Mouse (Mus musculus): ENCODE measurements around the gene Fam126a. TPM values are rescaled to one million over a fixed set of nuclear protein-coding genes. Genes with fewer than 3 reads are reported as not detected.

Gene Fam126a
- polyA plus RNA-seq, 1 experiment from 2014 or later = 34.3 TPM

DNA sequence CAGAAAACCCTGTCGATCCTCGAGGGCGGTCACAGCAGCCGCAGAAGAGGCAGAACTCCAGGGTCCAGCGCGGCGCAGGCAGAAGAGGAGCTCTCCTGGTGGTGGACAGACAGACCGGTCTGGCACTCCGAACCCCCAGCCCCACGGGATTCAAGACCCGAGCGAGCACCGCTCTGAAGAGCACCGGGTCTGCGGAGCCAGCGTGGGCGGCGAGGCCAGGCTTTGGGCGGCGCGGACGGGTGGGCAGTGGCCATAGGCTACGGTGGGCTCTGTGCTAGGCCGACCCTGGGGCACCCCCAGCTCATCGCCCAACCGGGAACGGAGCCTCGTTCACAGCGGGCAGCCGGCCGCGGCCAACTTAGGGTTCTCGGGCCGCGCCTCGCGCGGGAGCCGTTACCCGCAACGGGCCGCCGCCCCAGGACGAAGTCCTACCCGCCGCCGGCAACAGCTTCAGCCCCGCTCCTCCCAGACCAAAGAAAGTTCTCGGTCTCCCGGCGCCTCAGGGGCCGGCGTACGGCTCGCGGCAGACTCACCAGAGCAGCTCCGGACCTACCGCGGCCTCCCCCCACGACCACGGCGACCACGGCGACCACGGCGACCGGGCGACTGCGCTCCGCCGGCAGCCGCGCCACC lies 428 bp downstream of the Fam126a start:
- peak overlapping the region; percentile 91 for H3K4me2 ChIP-seq
- H3K27ac ChIP-seq (ENCODE audit: low read depth, low read length) = peak overlapping the region; percentile 72
- peak overlapping the region; percentile 90 for H3K9ac ChIP-seq (ENCODE audit: low read length)
- under 1% methylated on average over 71 of the region's 73 CpGs for WGBS
- peak overlapping the region; percentile 79 for H3K4me3 ChIP-seq (ENCODE audit: low read depth, low read length)
- ATAC-seq (ENCODE audit: low FRiP score) (peak; percentile 82), DNase-seq (ENCODE audit: low spot score, missing footprints) (peak; percentile 95)
- H3K36me3 ChIP-seq (ENCODE audit: control insufficient read depth, insufficient read depth, low read length) = no peaks in the 10 kb centered on the region
- peaks cover 6% of the 10 kb centered on the region for H3K4me1 ChIP-seq (ENCODE audit: control insufficient read depth, insufficient read depth, low read length)
- no peaks in the 10 kb centered on the region for H3K27me3 ChIP-seq (ENCODE audit: control insufficient read depth, insufficient read depth, low read length)
- no peaks in the 10 kb centered on the region for H3K9me3 ChIP-seq (ENCODE audit: control insufficient read depth, low read length)

DNA sequence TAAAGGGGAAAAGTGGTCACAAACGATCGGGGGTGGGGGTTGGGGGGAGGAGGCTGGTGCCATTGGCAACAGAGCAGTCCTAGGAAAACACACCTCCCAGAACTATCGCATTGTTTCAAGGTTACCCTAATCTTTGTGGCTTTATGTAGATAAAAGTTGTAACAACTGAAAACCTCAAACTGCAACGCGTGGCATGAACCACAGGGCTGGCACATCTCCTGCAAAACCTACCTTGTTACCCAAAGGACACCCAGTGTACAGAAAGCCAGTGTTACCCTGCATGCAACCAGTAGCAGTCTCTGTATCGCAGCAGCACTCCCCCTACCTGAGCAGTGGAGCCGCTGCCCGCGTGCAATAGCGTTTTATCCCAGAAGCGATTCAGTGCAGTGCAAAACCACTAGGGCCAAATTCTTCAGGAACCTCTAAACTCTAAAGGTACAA lies 1.1 kb downstream of the Fam126a start:
- H3K27ac ChIP-seq (ENCODE audit: low read depth, low read length) = no peak overlapping the region
- H3K9me3 ChIP-seq (ENCODE audit: control insufficient read depth, low read length) = no peaks in the 10 kb centered on the region
- H3K9ac ChIP-seq (ENCODE audit: low read length) = peak overlapping the region; percentile 90
- DNase-seq (ENCODE audit: low spot score, missing footprints) = peak; percentile 95
- H3K36me3 ChIP-seq (ENCODE audit: control insufficient read depth, insufficient read depth, low read length) = no peaks in the 10 kb centered on the region
- no peaks in the 10 kb centered on the region for H3K27me3 ChIP-seq (ENCODE audit: control insufficient read depth, insufficient read depth, low read length)
- WGBS = 6% methylated on average over 11 of the region's 11 CpGs
- peak overlapping the region; percentile 91 for H3K4me2 ChIP-seq
- no peak for ATAC-seq (ENCODE audit: low FRiP score)
- peaks cover 6% of the 10 kb centered on the region for H3K4me1 ChIP-seq (ENCODE audit: control insufficient read depth, insufficient read depth, low read length)
- H3K4me3 ChIP-seq (ENCODE audit: low read depth, low read length) = peak overlapping the region; percentile 79

DNA sequence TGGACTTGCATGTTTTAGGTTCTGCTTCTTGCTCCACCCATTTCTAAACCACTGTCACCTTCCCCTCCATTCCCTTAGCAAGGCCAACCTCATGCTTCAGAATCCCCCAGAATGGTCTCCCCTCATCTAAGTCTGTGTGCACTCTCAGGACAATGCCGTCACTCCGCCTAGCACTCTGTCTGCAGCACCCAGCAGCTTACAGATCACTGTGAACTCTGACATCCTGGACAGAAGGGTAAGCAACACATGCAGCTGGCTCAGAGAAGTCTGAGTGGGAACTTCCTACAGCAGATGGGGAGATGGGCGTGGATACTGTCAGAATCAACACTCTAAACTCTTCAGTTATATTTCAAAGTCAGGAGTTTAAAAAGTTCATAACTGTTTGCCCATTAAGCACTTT lies 5.5 kb downstream of the Fam126a start:
- no peaks in the 10 kb centered on the region for H3K36me3 ChIP-seq (ENCODE audit: control insufficient read depth, insufficient read depth, low read length)
- 87% methylated on average over 3 of the region's 3 CpGs for WGBS

DNA sequence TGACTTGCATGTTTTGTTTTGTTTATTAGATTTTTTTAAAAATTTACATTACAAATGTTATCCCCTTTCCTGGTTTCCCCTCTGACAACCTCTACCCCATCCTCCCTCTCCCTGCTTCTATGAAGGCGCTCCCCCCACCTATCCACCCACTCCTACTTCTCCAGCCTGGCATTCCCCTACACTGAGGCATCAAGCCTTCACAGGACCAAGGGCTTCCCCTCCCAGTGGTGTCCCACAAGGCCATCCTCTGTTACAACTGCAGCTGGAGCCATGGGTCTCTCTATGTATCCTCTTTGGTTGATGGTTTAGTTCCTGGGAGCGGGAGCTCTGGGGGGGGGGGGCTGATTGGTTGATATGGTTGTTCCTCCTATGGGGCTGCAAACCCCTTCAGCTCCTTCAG lies 7.3 kb downstream of the Fam126a start:
- Histone ChIP-seq H3K4me2 (no peak overlapping the region), H3K4me1 (ENCODE audit: control insufficient read depth, insufficient read depth, low read length) (peaks cover 10% of the 10 kb centered on the region), H3K4me3 (ENCODE audit: low read depth, low read length) (no peak overlapping the region), H3K9ac (ENCODE audit: low read length) (no peak overlapping the region), H3K9me3 (ENCODE audit: control insufficient read depth, low read length) (no peaks in the 10 kb centered on the region), H3K27ac (ENCODE audit: low read depth, low read length) (no peak overlapping the region), H3K36me3 (ENCODE audit: control insufficient read depth, insufficient read depth, low read length) (no peaks in the 10 kb centered on the region), H3K27me3 (ENCODE audit: control insufficient read depth, insufficient read depth, low read length) (no peaks in the 10 kb centered on the region)
- DNase-seq (ENCODE audit: low spot score, missing footprints) = no peak
- WGBS = 90% methylated on average over 2 of the region's 2 CpGs
- no peak for ATAC-seq (ENCODE audit: low FRiP score)

More for the DNA sequence above, 5.5 kb downstream of the Fam126a start:
- no peak overlapping the region for H3K27ac ChIP-seq (ENCODE audit: low read depth, low read length)
- no peak overlapping the region for H3K4me3 ChIP-seq (ENCODE audit: low read depth, low read length)
- no peaks in the 10 kb centered on the region for H3K27me3 ChIP-seq (ENCODE audit: control insufficient read depth, insufficient read depth, low read length)
- DNase-seq (ENCODE audit: low spot score, missing footprints) = no peak
- no peak for ATAC-seq (ENCODE audit: low FRiP score)
- no peaks in the 10 kb centered on the region for H3K9me3 ChIP-seq (ENCODE audit: control insufficient read depth, low read length)
- H3K4me2 ChIP-seq = no peak overlapping the region
- H3K9ac ChIP-seq (ENCODE audit: low read length) = no peak overlapping the region
- H3K4me1 ChIP-seq (ENCODE audit: control insufficient read depth, insufficient read depth, low read length) = peaks cover 7% of the 10 kb centered on the region

DNA sequence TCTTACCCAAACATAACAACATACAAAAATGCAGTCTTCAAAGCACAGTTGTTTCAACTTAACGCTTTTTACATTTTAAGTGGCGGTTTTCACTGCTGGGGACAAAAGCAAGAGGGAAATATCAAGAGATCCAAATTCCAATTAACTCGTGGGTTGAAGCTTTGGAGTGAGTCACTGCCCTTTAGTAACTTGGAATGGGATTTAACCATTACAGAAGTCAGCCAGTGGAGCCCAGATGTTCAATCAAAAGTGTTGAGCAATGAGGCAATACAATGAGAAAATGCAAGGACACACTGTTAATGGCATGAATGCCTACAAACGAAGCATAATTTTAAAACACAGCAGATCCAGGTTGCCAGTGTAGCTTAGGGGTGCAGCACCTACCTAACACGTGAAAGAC lies 8.8 kb downstream of the Fam126a start:
- 74% methylated on average over 5 of the region's 5 CpGs for WGBS
- DNase-seq (ENCODE audit: low spot score, missing footprints) = peak; percentile 62
- no peak for ATAC-seq (ENCODE audit: low FRiP score)
- H3K4me3 ChIP-seq (ENCODE audit: low read depth, low read length) = no peak overlapping the region
- no peaks in the 10 kb centered on the region for H3K36me3 ChIP-seq (ENCODE audit: control insufficient read depth, insufficient read depth, low read length)
- H3K4me2 ChIP-seq = no peak overlapping the region
- no peaks in the 10 kb centered on the region for H3K27me3 ChIP-seq (ENCODE audit: control insufficient read depth, insufficient read depth, low read length)
- H3K4me1 ChIP-seq (ENCODE audit: control insufficient read depth, insufficient read depth, low read length) = peaks cover 10% of the 10 kb centered on the region
- no peaks in the 10 kb centered on the region for H3K9me3 ChIP-seq (ENCODE audit: control insufficient read depth, low read length)
- H3K27ac ChIP-seq (ENCODE audit: low read depth, low read length) = no peak overlapping the region
- no peak overlapping the region for H3K9ac ChIP-seq (ENCODE audit: low read length)

DNA sequence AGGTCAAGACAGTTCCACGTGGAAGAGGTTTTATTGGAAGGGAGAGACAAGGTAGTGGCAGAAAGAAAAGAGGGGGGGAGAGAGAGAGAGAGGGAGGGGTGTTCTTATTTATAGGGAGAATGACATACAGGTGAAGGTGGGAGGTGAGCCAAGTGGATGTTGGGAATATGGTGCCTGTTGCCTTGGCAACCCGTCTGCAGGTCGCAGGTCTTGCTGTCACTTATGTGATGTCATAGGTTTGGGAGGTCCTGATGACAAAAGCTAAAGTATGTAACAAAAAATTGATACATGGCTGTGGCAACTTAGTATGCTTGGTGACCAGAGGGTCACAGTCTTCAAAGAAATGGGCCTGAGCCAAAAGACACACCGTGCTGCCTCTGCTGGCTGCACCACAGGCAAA lies 10.1 kb downstream of the Fam126a start:
- H3K4me1 ChIP-seq (ENCODE audit: control insufficient read depth, insufficient read depth, low read length) = peaks cover 10% of the 10 kb centered on the region
- H3K36me3 ChIP-seq (ENCODE audit: control insufficient read depth, insufficient read depth, low read length) = no peaks in the 10 kb centered on the region
- 73% methylated on average over 4 of the region's 4 CpGs for WGBS
- H3K4me2 ChIP-seq = no peak overlapping the region
- no peaks in the 10 kb centered on the region for H3K27me3 ChIP-seq (ENCODE audit: control insufficient read depth, insufficient read depth, low read length)
- H3K9me3 ChIP-seq (ENCODE audit: control insufficient read depth, low read length) = no peaks in the 10 kb centered on the region
- peak; percentile 49 for DNase-seq (ENCODE audit: low spot score, missing footprints)
- H3K9ac ChIP-seq (ENCODE audit: low read length) = no peak overlapping the region
- no peak overlapping the region for H3K4me3 ChIP-seq (ENCODE audit: low read depth, low read length)
- no peak overlapping the region for H3K27ac ChIP-seq (ENCODE audit: low read depth, low read length)
- 0 out of 2 replicates have a peak, but pooled peaks have one; percentile 30 for ATAC-seq (ENCODE audit: low FRiP score)

DNA sequence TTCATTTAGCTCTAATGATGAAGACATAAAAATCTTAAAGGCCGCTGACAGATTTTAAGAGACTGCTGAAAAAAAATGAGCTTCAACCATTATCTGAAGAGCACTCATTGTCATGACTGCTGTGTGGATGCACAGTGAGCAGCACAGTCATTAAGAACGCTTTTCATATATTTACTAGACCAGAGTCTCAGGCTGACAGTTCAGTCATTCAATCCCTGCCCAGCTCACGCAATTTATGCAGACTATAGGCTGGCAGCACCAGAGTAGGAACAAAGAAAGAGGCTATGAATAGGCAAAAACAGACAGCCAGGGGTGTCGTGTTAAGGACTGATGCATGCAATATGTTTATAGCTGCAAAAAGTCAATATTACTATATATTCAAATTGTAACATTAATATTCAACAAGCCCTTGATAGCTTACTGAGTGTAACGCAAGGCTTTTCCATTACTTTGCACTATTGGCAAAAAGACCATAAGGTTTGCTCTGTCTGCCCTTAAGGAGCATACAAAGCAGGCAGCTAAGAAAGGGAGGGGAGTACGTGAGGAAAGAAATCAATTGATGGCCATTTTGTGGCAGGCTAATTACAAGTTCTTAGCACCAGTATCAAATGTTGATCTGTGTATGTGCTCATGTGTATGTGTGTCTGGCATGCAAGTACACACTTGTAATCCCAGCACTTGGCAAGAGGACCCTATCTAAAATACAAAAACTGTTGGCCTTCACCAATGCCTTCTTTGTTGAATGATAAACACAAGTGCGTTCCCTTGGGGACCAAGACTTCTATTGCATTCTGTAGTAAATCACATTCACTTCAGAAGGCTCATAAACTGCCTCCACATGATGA lies 10.9 kb downstream of the Fam126a start:
- no peaks in the 10 kb centered on the region for H3K27me3 ChIP-seq (ENCODE audit: control insufficient read depth, insufficient read depth, low read length)
- peak overlapping the region; percentile 33 for H3K27ac ChIP-seq (ENCODE audit: low read depth, low read length)
- no peaks in the 10 kb centered on the region for H3K36me3 ChIP-seq (ENCODE audit: control insufficient read depth, insufficient read depth, low read length)
- no peak overlapping the region for H3K9ac ChIP-seq (ENCODE audit: low read length)
- no peak overlapping the region for H3K4me3 ChIP-seq (ENCODE audit: low read depth, low read length)
- H3K4me1 ChIP-seq (ENCODE audit: control insufficient read depth, insufficient read depth, low read length) = peaks cover 10% of the 10 kb centered on the region
- H3K4me2 ChIP-seq = peak overlapping the region; percentile 6; the same call in 1 of the 2 replicates
- WGBS = 64% methylated on average over 7 of the region's 7 CpGs
- ATAC-seq (ENCODE audit: low FRiP score) (peak; percentile 73), DNase-seq (ENCODE audit: low spot score, missing footprints) (peak; percentile 84)
- H3K9me3 ChIP-seq (ENCODE audit: control insufficient read depth, low read length) = no peaks in the 10 kb centered on the region

DNA sequence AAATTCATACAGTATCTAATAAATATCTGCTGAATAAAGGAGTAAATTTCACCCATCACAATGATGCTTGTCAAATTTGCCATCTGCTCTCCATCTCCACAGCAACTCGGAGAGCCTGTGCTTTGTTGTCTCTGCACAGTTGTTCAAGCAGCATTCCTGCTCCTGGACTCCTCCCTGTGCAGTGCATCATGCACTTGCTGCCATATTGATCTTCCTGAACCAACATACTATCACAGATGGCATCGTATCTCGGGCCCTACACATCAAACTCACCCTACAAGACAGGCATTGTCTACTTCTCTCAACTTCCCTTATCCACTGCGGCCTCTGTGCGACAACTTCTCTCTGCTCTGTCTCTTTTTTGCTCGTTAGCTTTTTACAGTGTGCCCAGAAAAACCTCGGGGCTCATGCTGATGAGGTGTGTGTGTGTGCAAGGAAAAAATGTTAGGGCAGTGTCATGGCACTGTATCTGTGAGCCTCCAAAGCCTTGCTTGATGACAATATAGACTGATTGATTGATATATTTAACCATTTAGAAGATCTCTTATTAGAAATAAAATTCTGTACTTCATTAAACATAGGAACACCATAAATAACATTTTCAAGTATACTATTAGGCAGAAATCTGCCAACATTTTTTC lies 11.7 kb downstream of the Fam126a start:
- ATAC-seq (ENCODE audit: low FRiP score) = 0 out of 2 replicates have a peak, but pooled peaks have one; percentile 42

DNA sequence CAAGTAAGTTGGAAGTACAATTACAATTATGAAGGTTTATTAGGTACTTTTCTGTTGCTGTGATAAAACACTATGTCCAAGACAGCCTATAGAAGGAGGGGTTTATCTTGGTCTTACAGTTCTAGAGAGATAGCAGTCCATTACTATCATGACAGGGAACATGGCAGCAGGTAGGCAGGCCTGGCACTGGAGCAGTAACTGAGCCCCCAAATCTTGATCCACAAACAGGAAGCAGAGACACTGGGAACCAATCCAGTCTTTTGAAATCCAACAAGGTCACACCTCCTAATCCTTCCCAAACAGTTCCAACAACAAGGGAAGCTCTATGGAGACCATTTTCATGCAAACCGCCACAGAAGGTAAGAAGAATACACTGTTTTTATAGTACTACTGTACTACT lies 13.6 kb downstream of the Fam126a start:
- peaks cover 10% of the 10 kb centered on the region for H3K4me1 ChIP-seq (ENCODE audit: control insufficient read depth, insufficient read depth, low read length)
- no peaks in the 10 kb centered on the region for H3K27me3 ChIP-seq (ENCODE audit: control insufficient read depth, insufficient read depth, low read length)
- peak; percentile 78 for DNase-seq (ENCODE audit: low spot score, missing footprints)
- H3K27ac ChIP-seq (ENCODE audit: low read depth, low read length) = no peak overlapping the region
- 97% methylated on average over 1 of the region's 1 CpGs for WGBS
- H3K4me3 ChIP-seq (ENCODE audit: low read depth, low read length) = no peak overlapping the region
- no peak overlapping the region for H3K4me2 ChIP-seq
- H3K9me3 ChIP-seq (ENCODE audit: control insufficient read depth, low read length) = no peaks in the 10 kb centered on the region
- ATAC-seq (ENCODE audit: low FRiP score) = no peak
- no peaks in the 10 kb centered on the region for H3K36me3 ChIP-seq (ENCODE audit: control insufficient read depth, insufficient read depth, low read length)
- no peak overlapping the region for H3K9ac ChIP-seq (ENCODE audit: low read length)

More for the DNA sequence above, 11.7 kb downstream of the Fam126a start:
- Histone ChIP-seq H3K36me3 (ENCODE audit: control insufficient read depth, insufficient read depth, low read length) (no peaks in the 10 kb centered on the region), H3K9ac (ENCODE audit: low read length) (no peak overlapping the region), H3K4me1 (ENCODE audit: control insufficient read depth, insufficient read depth, low read length) (peaks cover 10% of the 10 kb centered on the region), H3K4me3 (ENCODE audit: low read depth, low read length) (no peak overlapping the region), H3K9me3 (ENCODE audit: control insufficient read depth, low read length) (no peaks in the 10 kb centered on the region), H3K4me2 (no peak overlapping the region), H3K27ac (ENCODE audit: low read depth, low read length) (peak overlapping the region; percentile 54; the same call in 1 of the 2 replicates), H3K27me3 (ENCODE audit: control insufficient read depth, insufficient read depth, low read length) (no peaks in the 10 kb centered on the region)
- DNase-seq (ENCODE audit: low spot score, missing footprints) = peak; percentile 75
- 87% methylated on average over 7 of the region's 7 CpGs for WGBS
